Mouse (Mus musculus) kidney, adult 18-20 months (tissue): ENCODE results near the gene Slu7.

Source experiments
- DNase-seq: peaks from one replicate; pipeline ENCODE4 v3.0.0; 2021

Gene Slu7

GRCm38 (mm10) chr11:43433254-43434023, at the start of gene Slu7:
Gene Slu7 (plus strand): TSS chr11:43433744.
- DNase-seq = peak; percentile 62

GRCm38 (mm10) chr11:43385055-43385649, 48.4 kb upstream of the Slu7 start:
- DNase-seq = peak; percentile 70

GRCm38 (mm10) chr11:43385716-43386115, 47.8 kb upstream of the Slu7 start:
- DNase-seq = no peak

- DNase-seq = peak; percentile 1
Measured at GRCm38 (mm10) chr11:43387004-43387880, 46.3 kb upstream of the Slu7 start.

- DNase-seq = peak; percentile 1
Measured at GRCm38 (mm10) chr11:43388122-43389097, 45.1 kb upstream of the Slu7 start.

GRCm38 (mm10) chr11:43389118-43389517, 44.4 kb upstream of the Slu7 start:
- no peak for DNase-seq

GRCm38 (mm10) chr11:43392757-43393156, 40.8 kb upstream of the Slu7 start:
- no peak for DNase-seq

- no peak for DNase-seq
Measured at GRCm38 (mm10) chr11:43393325-43393724, 40.2 kb upstream of the Slu7 start.

- peak; percentile 13 for DNase-seq
Measured at GRCm38 (mm10) chr11:43395073-43395948, 38.2 kb upstream of the Slu7 start.

GRCm38 (mm10) chr11:43396246-43396645, 37.3 kb upstream of the Slu7 start:
- DNase-seq = no peak

GRCm38 (mm10) chr11:43396672-43397071, 36.9 kb upstream of the Slu7 start:
- DNase-seq = no peak

- DNase-seq = peak; percentile 17
Measured at GRCm38 (mm10) chr11:43399297-43399696, 34.2 kb upstream of the Slu7 start.

GRCm38 (mm10) chr11:43400131-43400530, 33.4 kb upstream of the Slu7 start:
- no peak for DNase-seq

- DNase-seq = no peak
Measured at GRCm38 (mm10) chr11:43404150-43404807, 29.3 kb upstream of the Slu7 start.

GRCm38 (mm10) chr11:43408888-43409287, 24.7 kb upstream of the Slu7 start:
- DNase-seq = no peak

GRCm38 (mm10) chr11:43410291-43410690, 23.3 kb upstream of the Slu7 start:
- DNase-seq = no peak

GRCm38 (mm10) chr11:43411413-43411812, 22.1 kb upstream of the Slu7 start:
- peak; percentile 76 for DNase-seq

- DNase-seq = peak; percentile 77
Measured at GRCm38 (mm10) chr11:43412771-43413451, 20.6 kb upstream of the Slu7 start.

GRCm38 (mm10) chr11:43417201-43417600, 16.3 kb upstream of the Slu7 start:
- DNase-seq = no peak

GRCm38 (mm10) chr11:43424386-43424785, 9.2 kb upstream of the Slu7 start:
- DNase-seq = no peak
